Mouse (Mus musculus) G1E (cell line): Measurements from ENCODE around the gene Arrdc5. TPM values are rescaled to one million over a fixed set of nuclear protein-coding genes. Genes with fewer than 3 reads are reported as not detected.

Experiments
- ATAC-seq: 2 replicates; pipeline ENCODE4 v1.8.0; 2016; ENCODE audit warnings: mild to moderate bottlenecking; ENCODE audit not compliant: insufficient number of reproducible peaks, poor library complexity, low FRiP score, severe bottlenecking; ENCODE audit errors: extremely low read depth
- DNase-seq: peaks from one replicate; pipeline ENCODE4 v3.0.0; 2012; ENCODE audit warnings: low spot score
- H3K27me3 ChIP-seq: 2 replicates; pipeline ENCODE4 v1.6.1; 2012; ENCODE audit warnings: mild to moderate bottlenecking, low read length, inconsistent platforms; ENCODE audit not compliant: insufficient read depth
- H3K36me3 ChIP-seq: replicated peaks from 2 replicates; pipeline ENCODE3; 2012; ENCODE audit warnings: mild to moderate bottlenecking, inconsistent platforms
- H3K4me1 ChIP-seq: 2 replicates; pipeline ENCODE4 v1.6.1; 2012; ENCODE audit warnings: low read depth, low read length, inconsistent platforms, mixed read lengths; ENCODE audit not compliant: insufficient read depth
- H3K4me3 ChIP-seq: 2 replicates; pipeline ENCODE4 v1.5.1; 2012; ENCODE audit warnings: low read depth, mild to moderate bottlenecking, inconsistent platforms, low read length, moderate library complexity, mixed read lengths
- H3K9me3 ChIP-seq: replicated peaks from 2 replicates; pipeline ENCODE4 v1.6.1; 2012; ENCODE audit warnings: inconsistent platforms
- CTCF ChIP-seq: IDR thresholded peaks from 2 replicates; pipeline ENCODE4 v1.5.1; 2012; ENCODE audit warnings: low read depth, low read length, inconsistent platforms, mixed read lengths
- GATA1 ChIP-seq: IDR thresholded peaks from 2 replicates; pipeline ENCODE4 v1.6.1; 2012; ENCODE audit warnings: borderline replicate concordance, low read length, inconsistent platforms, mixed read lengths
- GATA2 ChIP-seq: IDR thresholded peaks from 2 replicates; pipeline ENCODE4 v1.6.1; 2012; ENCODE audit warnings: low read depth, low read length, inconsistent platforms, borderline replicate concordance
- POLR2AphosphoS5 ChIP-seq: IDR thresholded peaks from 2 replicates; pipeline ENCODE4 v1.6.1; 2012; ENCODE audit warnings: low read depth, low read length, inconsistent platforms; ENCODE audit not compliant: insufficient replicate concordance
- TAL1 ChIP-seq: conservative IDR thresholded peaks from 2 replicates; pipeline ENCODE4 v1.6.1; 2012; ENCODE audit warnings: low read depth, low read length, inconsistent platforms, mixed read lengths
- polyA plus RNA-seq: library from polyadenylated mRNA; stranded (reverse); fragments of >175 nt; gene quantifications from 2 replicates; pipeline ENCODE4 v1.2.3, GENCODE M21; 2012
- total RNA-seq, 2 experiments: library from RNA; stranded (forward) in 1 of 2; stranded (reverse) in 1 of 2; fragments of 200-1000 nt in 1 of 2; fragments of >200 nt in 1 of 2; fragmentation: Nextera tagmentation in 1 of 2; gene quantifications; 2 replicates each; pipeline ENCODE4 v1.2.3; 2014 to 2017

Gene Arrdc5
- total and polyA plus RNA-seq, 3 experiments, result not detected

- Histone ChIP-seq H3K9me3 (no peaks in the 10 kb centered on the region), H3K4me1 (peaks cover 51% of the 10 kb centered on the region), H3K27me3 (no peaks in the 10 kb centered on the region), H3K36me3 (peaks cover 68% of the 10 kb centered on the region), H3K4me3 (no peak overlapping the region; the same call in 1 of the 2 replicates)
- no peak for ATAC-seq
- no peak for TF ChIP-seq POLR2AphosphoS5
- no peak for TF ChIP-seq GATA2
- no peak for TF ChIP-seq GATA1
- TF ChIP-seq TAL1, result no peak
- no peak for TF ChIP-seq CTCF
- DNase-seq, result no peak
Measured at GRCm38 (mm10) chr17:56269741-56270140, 30.3 kb downstream of the Arrdc5 start.

- Histone ChIP-seq H3K4me1 (peaks cover 51% of the 10 kb centered on the region), H3K36me3 (peaks cover 68% of the 10 kb centered on the region)
Measured at GRCm38 (mm10) chr17:56269153-56269630, 30.9 kb downstream of the Arrdc5 start.

GRCm38 (mm10) chr17:56266271-56266670 is 33.8 kb downstream of the Arrdc5 start:
- TF ChIP-seq GATA2 (no peak), GATA1 (no peak), CTCF (no peak), POLR2AphosphoS5 (no peak)
- no peak overlapping the region for H3K4me3 ChIP-seq
- H3K4me1 ChIP-seq, result peaks cover 58% of the 10 kb centered on the region
- H3K9me3 ChIP-seq, result no peaks in the 10 kb centered on the region
- H3K27me3 ChIP-seq, result no peaks in the 10 kb centered on the region
- DNase-seq (no peak), ATAC-seq (no peak)
- peaks cover 64% of the 10 kb centered on the region for H3K36me3 ChIP-seq

More at GRCm38 (mm10) chr17:56269153-56269630, 30.9 kb downstream of the Arrdc5 start:
- DNase-seq, result peak; percentile 81
- no peak for TF ChIP-seq GATA1
- H3K27me3 ChIP-seq, result no peaks in the 10 kb centered on the region
- ATAC-seq, result peak; percentile 90
- H3K9me3 ChIP-seq, result no peaks in the 10 kb centered on the region
- H3K4me3 ChIP-seq, result peak overlapping the region; percentile 59; the same call in 1 of the 2 replicates

- ATAC-seq (peak; percentile 5; the same call in 1 of the 2 replicates), DNase-seq (no peak)
- peaks cover 64% of the 10 kb centered on the region for H3K36me3 ChIP-seq
- TF ChIP-seq GATA2, result no peak
- no peak for TF ChIP-seq POLR2AphosphoS5
- no peak for TF ChIP-seq CTCF
- no peak for TF ChIP-seq GATA1
- no peak for TF ChIP-seq TAL1
- H3K4me1 ChIP-seq, result peaks cover 62% of the 10 kb centered on the region
- no peak overlapping the region for H3K4me3 ChIP-seq
- no peaks in the 10 kb centered on the region for H3K27me3 ChIP-seq
- H3K9me3 ChIP-seq, result no peaks in the 10 kb centered on the region
Measured at GRCm38 (mm10) chr17:56265869-56266268, 34.2 kb downstream of the Arrdc5 start.

GRCm38 (mm10) chr17:56265011-56265410 is 35.1 kb downstream of the Arrdc5 start:
- ATAC-seq, result no peak
- Histone ChIP-seq H3K27me3 (no peaks in the 10 kb centered on the region), H3K36me3 (peaks cover 64% of the 10 kb centered on the region), H3K4me1 (peaks cover 68% of the 10 kb centered on the region), H3K9me3 (no peaks in the 10 kb centered on the region), H3K4me3 (no peak overlapping the region)
- TF ChIP-seq GATA2 (no peak), TAL1 (no peak), CTCF (no peak), POLR2AphosphoS5 (no peak), GATA1 (no peak)
- no peak for DNase-seq

- peaks cover 67% of the 10 kb centered on the region for H3K36me3 ChIP-seq
- ATAC-seq (peak; percentile 69), DNase-seq (no peak)
- peaks cover 69% of the 10 kb centered on the region for H3K4me1 ChIP-seq
- TF ChIP-seq TAL1 (no peak), GATA1 (no peak), CTCF (peak; percentile 92)
- H3K27me3 ChIP-seq, result no peaks in the 10 kb centered on the region
- H3K9me3 ChIP-seq, result no peaks in the 10 kb centered on the region
- peak overlapping the region; percentile 22; the same call in 1 of the 2 replicates for H3K4me3 ChIP-seq
Measured at GRCm38 (mm10) chr17:56264020-56264419, 36.1 kb downstream of the Arrdc5 start.
